Mouse (Mus musculus) stomach, postnatal 0 days (tissue): ENCODE data around the gene Gatad2a. TPM values are rescaled to one million over a fixed set of nuclear protein-coding genes. Genes with fewer than 3 reads are reported as not detected.

Source experiments
- ATAC-seq: fragments of 200-750 bp; cut with Nextera tagmentation; 2 replicates; pipeline ENCODE4 v1.8.0; 2017; ENCODE audit not compliant: low FRiP score, low TSS enrichment
- DNase-seq: peaks from one replicate; pipeline ENCODE4 v3.0.0-alpha.2; 2016; ENCODE audit warnings: low spot score
- H3K27ac ChIP-seq: fragments of 300-500 bp; sonication (generic); replicated peaks from 2 replicates; pipeline ENCODE4 v1.5.1; 2014; ENCODE audit warnings: mild to moderate bottlenecking, control low read depth
- H3K27me3 ChIP-seq: fragments of 300-500 bp; sonication (generic); 2 replicates; pipeline ENCODE4 v1.6.1; 2014; ENCODE audit warnings: low read length; ENCODE audit not compliant: control insufficient read depth, insufficient read depth
- H3K36me3 ChIP-seq: fragments of 300-500 bp; sonication (generic); 2 replicates; pipeline ENCODE4 v1.6.1; 2014; ENCODE audit warnings: low read length, mixed read lengths; ENCODE audit not compliant: control insufficient read depth, insufficient read depth
- H3K4me1 ChIP-seq: fragments of 300-500 bp; sonication (generic); replicated peaks from 2 replicates; pipeline ENCODE4 v1.6.1; 2014; ENCODE audit warnings: antibody characterized with exemption; ENCODE audit not compliant: control insufficient read depth, insufficient read depth
- H3K4me2 ChIP-seq: fragments of 300-500 bp; sonication (generic); replicated peaks from 2 replicates; pipeline ENCODE4 v1.6.1; 2014; ENCODE audit warnings: low read depth, mild to moderate bottlenecking, control low read depth, moderate library complexity
- H3K4me3 ChIP-seq: fragments of 300-500 bp; sonication (generic); 2 replicates; pipeline ENCODE4 v1.5.1; 2014; ENCODE audit warnings: low read depth, low read length, control low read depth
- H3K9ac ChIP-seq: fragments of 300-500 bp; sonication (generic); 2 replicates; pipeline ENCODE4 v1.6.1; 2014; ENCODE audit warnings: mild to moderate bottlenecking, low read length, control low read depth, mixed read lengths
- H3K9me3 ChIP-seq: fragments of 300-500 bp; sonication (generic); 2 replicates; pipeline ENCODE4 v1.6.1; 2016; ENCODE audit warnings: low read length; ENCODE audit not compliant: control insufficient read depth
- CTCF ChIP-seq: IDR thresholded peaks from 2 replicates; pipeline ENCODE4 v1.5.1; 2016; ENCODE audit warnings: antibody characterized with exemption, low read depth, mild to moderate bottlenecking, moderate library complexity
- EP300 ChIP-seq: optimal IDR thresholded peaks from 2 replicates; pipeline ENCODE3; 2016; ENCODE audit warnings: antibody characterized with exemption
- WGBS: fragments of 180-500 bp; shearing (Covaris S2); extraction: QIAGEN DNeasy Blood & Tissue Kit; methylation state at CpG from one replicate; pipeline ENCODE4 v1.1.7; 2014; 5-methylcytosine and 5-hydroxymethylcytosine counted together
- polyA plus RNA-seq: library from polyadenylated mRNA; unstranded; fragments of >200 nt; fragmentation: Nextera tagmentation; extraction: Ambion mirVana; gene quantifications from 2 replicates; pipeline ENCODE4 v1.2.1, GENCODE M21; 2015

Gatad2a gene
- polyA plus RNA-seq, 1 experiment from 2014 or later = 32.4 TPM

GRCm38 (mm10) chr8:69887289-69888243, 108.6 kb downstream of the Gatad2a start, which contains the start of gene Cilp2:
Gene Cilp2 (minus strand): TSS chr8:69887687.
- WGBS = under 1% methylated on average over 59 of the region's 60 CpGs
- peak; percentile 19; the same call in 1 of the 2 replicates for ATAC-seq

DNA sequence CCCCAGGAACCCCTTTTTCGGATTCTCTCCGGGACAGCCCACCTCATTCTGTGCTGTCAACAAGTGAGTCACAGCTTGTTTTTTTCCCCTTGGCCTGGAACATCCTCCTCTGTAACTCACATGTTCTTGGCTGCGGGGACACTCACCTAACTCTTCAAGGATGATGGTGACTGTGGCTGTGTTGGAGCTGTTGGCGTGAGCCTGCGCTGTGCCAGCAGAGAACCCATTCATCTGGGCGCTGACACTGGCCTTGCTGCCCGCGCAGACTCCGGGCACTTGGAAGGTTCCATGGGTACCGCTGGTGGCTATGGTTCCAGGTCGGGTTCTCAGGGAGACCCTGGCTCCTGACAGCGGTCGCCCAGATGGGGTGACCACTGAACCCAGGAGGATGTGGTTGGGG, 112.0 kb downstream of the Gatad2a start:
- no peaks in the 10 kb centered on the region for H3K4me1 ChIP-seq
- no peak for ATAC-seq
- no peak overlapping the region for H3K4me3 ChIP-seq
- H3K4me2 ChIP-seq = no peak overlapping the region
- H3K9me3 ChIP-seq = no peaks in the 10 kb centered on the region
- no peak for TF ChIP-seq CTCF
- no peak for TF ChIP-seq EP300
- WGBS = 58% methylated on average over 13 of the region's 13 CpGs
- H3K27ac ChIP-seq = no peak overlapping the region
- DNase-seq = no peak
- H3K9ac ChIP-seq = no peak overlapping the region
- peaks cover 41% of the 10 kb centered on the region for H3K27me3 ChIP-seq
- H3K36me3 ChIP-seq = no peaks in the 10 kb centered on the region

More at GRCm38 (mm10) chr8:69887289-69888243, 108.6 kb downstream of the Gatad2a start, which contains the start of gene Cilp2:
- H3K27me3 ChIP-seq = peaks cover 34% of the 10 kb centered on the region
- 0 out of 2 replicates have a peak within 1 kb of the TSS, but pooled peaks have one; percentile 4 for H3K9ac ChIP-seq
- H3K4me3 ChIP-seq = peak within 1 kb of the TSS; percentile 30
- H3K36me3 ChIP-seq = no peaks in the 10 kb centered on the region; the same call in 1 of the 2 replicates
- H3K9me3 ChIP-seq = no peaks in the 10 kb centered on the region
- no peaks in the 10 kb centered on the region for H3K4me1 ChIP-seq
- H3K4me2 ChIP-seq = peak within 1 kb of the TSS; percentile 52
- DNase-seq = no peak
- H3K27ac ChIP-seq = no peak within 1 kb of the TSS
- TF ChIP-seq CTCF = no peak
- TF ChIP-seq EP300 = no peak

DNA sequence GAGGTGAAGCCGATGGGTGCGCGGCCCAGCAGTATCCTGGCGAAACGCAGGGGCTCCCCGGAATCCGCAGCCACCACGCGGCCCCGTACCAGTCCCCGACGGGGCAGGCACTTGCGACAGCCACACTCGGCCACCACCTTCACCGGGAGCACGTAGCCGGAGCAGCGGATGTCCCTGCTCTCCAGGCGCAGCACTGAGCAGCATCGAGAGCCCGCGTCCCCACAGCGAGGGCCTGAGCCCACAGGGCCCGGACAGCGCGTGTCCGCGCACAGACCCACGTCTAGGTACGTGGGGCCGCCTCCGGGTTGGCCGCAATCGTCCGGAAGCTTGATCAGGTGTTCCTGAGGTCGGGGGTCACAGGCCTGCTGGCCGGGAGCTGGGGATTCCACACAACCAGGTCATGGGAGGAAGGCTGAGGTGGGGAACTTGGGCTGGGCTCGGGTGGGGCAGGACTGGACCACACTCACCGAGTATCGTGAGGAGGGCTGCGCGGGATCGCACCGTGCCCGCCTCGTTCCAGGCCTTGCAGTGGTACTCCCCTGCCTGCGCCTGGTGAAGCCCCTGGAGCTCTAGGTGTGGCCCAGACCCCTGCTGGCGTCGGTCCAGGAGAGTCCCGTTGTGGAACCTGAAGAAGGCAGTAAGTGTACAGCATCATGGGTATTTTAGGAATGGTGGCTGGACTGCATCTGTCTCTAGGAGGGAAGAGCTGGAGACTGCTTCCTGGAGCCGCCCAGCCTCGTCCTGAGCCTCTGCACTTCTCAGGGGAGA, 113.2 kb downstream of the Gatad2a start:
- no peaks in the 10 kb centered on the region for H3K36me3 ChIP-seq
- 17% methylated on average over 47 of the region's 52 CpGs for WGBS
- no peak overlapping the region for H3K4me2 ChIP-seq
- ATAC-seq (no peak), DNase-seq (no peak)
- no peaks in the 10 kb centered on the region for H3K9me3 ChIP-seq
- H3K4me3 ChIP-seq = peak overlapping the region; percentile 39; the same call in 1 of the 2 replicates
- H3K27ac ChIP-seq = no peak overlapping the region
- TF ChIP-seq EP300 (no peak), CTCF (no peak)
- H3K27me3 ChIP-seq = peaks cover 41% of the 10 kb centered on the region
- H3K9ac ChIP-seq = no peak overlapping the region
- H3K4me1 ChIP-seq = no peaks in the 10 kb centered on the region

DNA sequence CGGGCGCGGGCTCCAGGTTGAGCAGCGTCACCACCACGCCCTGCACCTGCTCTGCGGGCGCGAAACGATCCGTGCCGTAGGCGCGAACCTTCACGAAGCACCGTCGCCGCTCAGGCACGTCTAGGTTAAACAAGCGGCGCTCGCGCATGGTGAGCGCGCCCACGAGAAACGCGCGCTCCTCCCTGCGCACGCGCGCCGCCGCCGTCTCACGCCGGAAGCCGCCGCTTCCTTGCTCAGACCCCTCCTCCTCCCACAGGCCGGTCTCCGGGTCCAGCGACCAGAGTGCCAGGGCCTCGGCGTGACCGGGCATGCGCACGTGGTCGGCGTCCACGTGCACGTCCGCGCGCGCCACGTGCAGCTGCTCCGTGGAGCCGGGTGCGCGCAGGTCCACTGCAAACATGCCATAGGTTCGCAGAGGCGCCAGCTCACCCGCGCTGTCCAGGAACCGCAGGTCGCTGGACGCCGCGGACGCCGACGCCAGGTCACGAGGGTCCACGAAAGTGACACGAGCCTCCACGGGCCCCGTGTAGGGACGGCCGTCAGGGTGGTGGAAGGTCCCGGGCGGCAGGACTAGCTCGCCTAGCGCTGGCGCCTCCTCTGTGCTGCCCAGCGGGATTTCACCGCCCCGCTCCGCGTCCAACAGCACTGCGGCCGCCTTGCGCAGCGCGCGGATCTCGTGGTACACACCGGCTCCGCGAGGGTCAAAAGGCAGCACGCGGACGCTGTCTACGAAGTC, 114.0 kb downstream of the Gatad2a start:
- WGBS = 4% methylated on average over 63 of the region's 103 CpGs
- Histone ChIP-seq H3K4me1 (no peaks in the 10 kb centered on the region), H3K4me3 (peak overlapping the region; percentile 39), H3K4me2 (peak overlapping the region; percentile 55), H3K27me3 (peaks cover 35% of the 10 kb centered on the region), H3K9me3 (no peaks in the 10 kb centered on the region), H3K36me3 (no peaks in the 10 kb centered on the region), H3K9ac (no peak overlapping the region), H3K27ac (no peak overlapping the region)
- TF ChIP-seq CTCF (no peak), EP300 (no peak)
- peak; percentile 56 for ATAC-seq
- peak; percentile 66 for DNase-seq

- DNase-seq (no peak), ATAC-seq (no peak)
- Histone ChIP-seq H3K4me3 (peak overlapping the region; percentile 39), H3K9me3 (no peaks in the 10 kb centered on the region), H3K4me2 (peak overlapping the region; percentile 55), H3K4me1 (no peaks in the 10 kb centered on the region), H3K27me3 (peaks cover 34% of the 10 kb centered on the region), H3K27ac (no peak overlapping the region), H3K36me3 (no peaks in the 10 kb centered on the region), H3K9ac (no peak overlapping the region)
- 18% methylated on average over 72 of the region's 79 CpGs for WGBS
- TF ChIP-seq EP300 (no peak), CTCF (no peak)
These were observed 114.8 kb downstream of the Gatad2a start for GRCm38 (mm10) chr8:69881261-69881865.
